Mouse (Mus musculus) gastrocnemius, adult 8-10 months (tissue): ENCODE measurements around the gene Ttll11. TPM values are rescaled to one million over a fixed set of nuclear protein-coding genes. Genes with fewer than 3 reads are reported as not detected.

Experiments used
- DNase-seq, 2 experiments: peaks; one replicate each; pipeline ENCODE4 v3.0.0; 2022; ENCODE audit warnings: low spot score in 2 of 2
- total RNA-seq, 4 experiments: library from RNA; stranded (reverse); gene quantifications; 2 replicates each; pipeline ENCODE4 v1.2.4; 2022

Gene Ttll11
- 1 to 10 TPM; 2.0 to 3.2 (median 2.5) TPM for total RNA-seq

GRCm38 (mm10) chr2:35979644-35980021, at the start of gene Ttll11:
TSS of gene Ttll11 (minus strand) at chr2:35979913.
- peak; percentile 91 to 93 for DNase-seq

GRCm38 (mm10) chr2:36023291-36023690, 43.6 kb upstream of the Ttll11 start:
- no peak for DNase-seq

GRCm38 (mm10) chr2:36021385-36022159, 41.9 kb upstream of the Ttll11 start:
- peak; percentile 40 to 58 for DNase-seq

- DNase-seq = no peak
Observed at GRCm38 (mm10) chr2:36013010-36013409, 33.3 kb upstream of the Ttll11 start.

GRCm38 (mm10) chr2:36011331-36011825, 31.7 kb upstream of the Ttll11 start:
- no peak for DNase-seq

- no peak for DNase-seq
Observed at GRCm38 (mm10) chr2:36010579-36010978, 30.9 kb upstream of the Ttll11 start.

GRCm38 (mm10) chr2:36009386-36009785, 29.7 kb upstream of the Ttll11 start:
- no peak for DNase-seq

GRCm38 (mm10) chr2:36008071-36008470, 28.4 kb upstream of the Ttll11 start:
- no peak for DNase-seq

GRCm38 (mm10) chr2:36002188-36002587, 22.5 kb upstream of the Ttll11 start:
- DNase-seq = no peak

GRCm38 (mm10) chr2:36000390-36000789, 20.7 kb upstream of the Ttll11 start:
- no peak for DNase-seq

- DNase-seq = no peak
Observed at GRCm38 (mm10) chr2:35999212-35999611, 19.5 kb upstream of the Ttll11 start.

GRCm38 (mm10) chr2:35998416-35998815, 18.7 kb upstream of the Ttll11 start:
- DNase-seq = no peak

- no peak for DNase-seq
Observed at GRCm38 (mm10) chr2:35996753-35997152, 17.0 kb upstream of the Ttll11 start.

- DNase-seq = no peak
Observed at GRCm38 (mm10) chr2:35994303-35994702, 14.6 kb upstream of the Ttll11 start.

GRCm38 (mm10) chr2:35993481-35993880, 13.8 kb upstream of the Ttll11 start:
- DNase-seq = no peak

GRCm38 (mm10) chr2:35992259-35992658, 12.5 kb upstream of the Ttll11 start:
- no peak for DNase-seq

- peak in 1 of 2 experiments; percentile 19 for DNase-seq
Observed at GRCm38 (mm10) chr2:35983869-35984268, 4.2 kb upstream of the Ttll11 start.

GRCm38 (mm10) chr2:35981872-35982271, 2.2 kb upstream of the Ttll11 start:
- DNase-seq = no peak

GRCm38 (mm10) chr2:35978941-35979643, 621 bp downstream of the Ttll11 start:
- DNase-seq = peak; percentile 30 to 40

- DNase-seq = no peak
Observed at GRCm38 (mm10) chr2:35978276-35978933, 1.3 kb downstream of the Ttll11 start.

GRCm38 (mm10) chr2:35977749-35978148, 2.0 kb downstream of the Ttll11 start:
- no peak for DNase-seq
